Mouse (Mus musculus) heart, postnatal 0 days (tissue): ENCODE results near the gene Med6.

Experiments
- CTCF ChIP-seq: IDR thresholded peaks from 2 replicates; pipeline ENCODE4 v1.5.1; 2016; ENCODE audit warnings: antibody characterized with exemption, control low read depth, low read depth
- EP300 ChIP-seq: IDR thresholded peaks from 2 replicates; pipeline ENCODE4 v1.6.1; 2016; ENCODE audit warnings: antibody characterized with exemption, low read depth

DNA sequence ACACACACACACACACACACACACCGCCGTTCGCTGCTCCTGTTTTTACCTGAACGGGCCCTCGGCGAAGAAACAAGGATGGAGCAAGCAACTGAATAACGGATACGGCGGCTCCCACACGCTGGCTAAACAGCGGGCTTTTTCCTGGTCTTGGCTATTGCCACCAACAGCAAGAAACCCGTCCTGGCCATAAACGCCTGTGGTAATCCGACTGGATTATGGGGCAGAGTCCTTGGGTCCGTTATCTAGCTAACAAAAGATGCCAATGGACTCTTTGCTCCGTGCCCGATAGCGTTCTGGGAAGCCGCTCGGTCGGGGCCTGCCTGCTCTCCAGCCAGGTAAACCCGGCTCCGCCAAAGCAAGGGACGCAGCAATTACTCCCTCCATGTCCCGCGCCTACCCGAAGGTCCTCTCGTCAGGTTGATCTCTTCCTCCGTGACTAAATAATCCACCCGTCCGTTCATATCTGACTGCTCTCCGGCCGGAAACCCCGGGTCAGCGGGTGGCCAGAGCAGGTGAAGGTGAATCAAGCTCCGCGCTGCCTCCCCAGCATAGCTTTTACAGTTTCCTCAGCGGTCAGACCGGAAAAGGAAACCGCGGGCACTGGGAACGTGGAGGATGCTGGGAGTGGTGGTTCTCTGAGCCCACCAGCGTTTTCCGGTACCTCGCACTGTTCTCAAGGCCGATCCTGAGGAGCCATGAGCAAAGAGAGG, 62.3 kb downstream of the Med6 start, which contains the start of the genes Gm20498 and Synj2bp:
- TF ChIP-seq EP300 (no peak), CTCF (no peak)
